Mouse (Mus musculus): ENCODE measurements around the gene Dgkg. TPM values are rescaled to one million over a fixed set of nuclear protein-coding genes. Genes with fewer than 3 reads are reported as not detected.
A peak's percentile ranks its signal among the peaks of the same experiment; 100 is the strongest.

Dgkg gene
- total and polyA plus RNA-seq, 2 experiments from 2014 or later, result 12.0 to 15.8 TPM

GRCm38 (mm10) chr16:22548167-22549080 is 108.6 kb downstream of the Dgkg start:
- Histone ChIP-seq H3K4me1 (ENCODE audit: insufficient read depth) (peaks cover 24% of the 10 kb centered on the region), H3K9me3 (ENCODE audit: low read length) (no peaks in the 10 kb centered on the region), H3K36me3 (ENCODE audit: insufficient read depth) (no peaks in the 10 kb centered on the region), H3K4me3 (ENCODE audit: low read depth, low read length) (peak overlapping the region; percentile 38), H3K27ac (ENCODE audit: low read depth, low read length) (peak overlapping the region; percentile 58; the same call in 1 of the 2 replicates), H3K27me3 (ENCODE audit: insufficient read depth, low read length) (no peaks in the 10 kb centered on the region; the same call in 1 of the 2 replicates), H3K9ac (peak overlapping the region; percentile 44), H3K4me2 (ENCODE audit: low read depth) (peak overlapping the region; percentile 62)
- ATAC-seq (peak; percentile 88), DNase-seq (peak; percentile 93)
- TF ChIP-seq CTCF (IDR thresholded peaks at IDR 0.05; ENCODE audit: low read depth), result peak; percentile 84
- WGBS, result 6% methylated on average over 26 of the region's 26 CpGs

- Histone ChIP-seq H3K27ac (ENCODE audit: low read depth, low read length) (no peak overlapping the region), H3K4me1 (ENCODE audit: insufficient read depth) (peaks cover 24% of the 10 kb centered on the region), H3K9me3 (ENCODE audit: low read length) (no peaks in the 10 kb centered on the region), H3K9ac (0 out of 2 replicates have a peak overlapping the region, but pooled peaks have one; percentile 44), H3K36me3 (ENCODE audit: insufficient read depth) (no peaks in the 10 kb centered on the region), H3K27me3 (ENCODE audit: insufficient read depth, low read length) (no peaks in the 10 kb centered on the region; the same call in 1 of the 2 replicates), H3K4me2 (ENCODE audit: low read depth) (peak overlapping the region; percentile 62), H3K4me3 (ENCODE audit: low read depth, low read length) (peak overlapping the region; percentile 38)
- ATAC-seq (no peak), DNase-seq (no peak)
- 60% methylated on average over 10 of the region's 10 CpGs for WGBS
- no peak for TF ChIP-seq CTCF (IDR thresholded peaks at IDR 0.05; ENCODE audit: low read depth)
These were observed 109.3 kb downstream of the Dgkg start for GRCm38 (mm10) chr16:22547741-22548140.

- WGBS, result 69% methylated on average over 8 of the region's 8 CpGs
- TF ChIP-seq CTCF (IDR thresholded peaks at IDR 0.05; ENCODE audit: low read depth), result no peak
- no peak overlapping the region for H3K4me3 ChIP-seq (ENCODE audit: low read depth, low read length)
- ATAC-seq (no peak), DNase-seq (peak; percentile 35)
- peaks cover 24% of the 10 kb centered on the region for H3K4me1 ChIP-seq (ENCODE audit: insufficient read depth)
- no peak overlapping the region for H3K9ac ChIP-seq
- no peaks in the 10 kb centered on the region for H3K36me3 ChIP-seq (ENCODE audit: insufficient read depth)
- no peaks in the 10 kb centered on the region for H3K9me3 ChIP-seq (ENCODE audit: low read length)
- H3K4me2 ChIP-seq (ENCODE audit: low read depth), result no peak overlapping the region
- H3K27me3 ChIP-seq (ENCODE audit: insufficient read depth, low read length), result no peaks in the 10 kb centered on the region; the same call in 1 of the 2 replicates
- peak overlapping the region; percentile 80 for H3K27ac ChIP-seq (ENCODE audit: low read depth, low read length)
These were observed 111.2 kb downstream of the Dgkg start for GRCm38 (mm10) chr16:22545799-22546198.

GRCm38 (mm10) chr16:22545016-22545561 is 111.9 kb downstream of the Dgkg start:
- H3K36me3 ChIP-seq (ENCODE audit: insufficient read depth), result no peaks in the 10 kb centered on the region
- H3K27ac ChIP-seq (ENCODE audit: low read depth, low read length), result peak overlapping the region; percentile 80
- no peak overlapping the region for H3K4me3 ChIP-seq (ENCODE audit: low read depth, low read length)
- H3K4me1 ChIP-seq (ENCODE audit: insufficient read depth), result peaks cover 24% of the 10 kb centered on the region
- 8% methylated on average over 3 of the region's 3 CpGs for WGBS
- H3K9ac ChIP-seq, result no peak overlapping the region
- no peaks in the 10 kb centered on the region for H3K9me3 ChIP-seq (ENCODE audit: low read length)
- DNase-seq (peak; percentile 83), ATAC-seq (peak; percentile 64; the same call in 1 of the 2 replicates)
- no peak overlapping the region for H3K4me2 ChIP-seq (ENCODE audit: low read depth)
- TF ChIP-seq CTCF (IDR thresholded peaks at IDR 0.05; ENCODE audit: low read depth), result no peak
- no peaks in the 10 kb centered on the region; the same call in 1 of the 2 replicates for H3K27me3 ChIP-seq (ENCODE audit: insufficient read depth, low read length)

- ATAC-seq (no peak), DNase-seq (no peak)
- H3K9me3 ChIP-seq (ENCODE audit: low read length), result no peaks in the 10 kb centered on the region
- H3K4me3 ChIP-seq (ENCODE audit: low read depth, low read length), result no peak overlapping the region
- peaks cover 20% of the 10 kb centered on the region for H3K4me1 ChIP-seq (ENCODE audit: insufficient read depth)
- no peaks in the 10 kb centered on the region for H3K36me3 ChIP-seq (ENCODE audit: insufficient read depth)
- H3K9ac ChIP-seq, result no peak overlapping the region
- TF ChIP-seq CTCF (IDR thresholded peaks at IDR 0.05; ENCODE audit: low read depth), result no peak
- WGBS, result 79% methylated on average over 6 of the region's 6 CpGs
- no peak overlapping the region for H3K27ac ChIP-seq (ENCODE audit: low read depth, low read length)
- H3K27me3 ChIP-seq (ENCODE audit: insufficient read depth, low read length), result no peaks in the 10 kb centered on the region
- H3K4me2 ChIP-seq (ENCODE audit: low read depth), result no peak overlapping the region
These were observed 114.3 kb downstream of the Dgkg start for GRCm38 (mm10) chr16:22542691-22543141.

GRCm38 (mm10) chr16:22539275-22539674 is 117.7 kb downstream of the Dgkg start:
- DNase-seq, result no peak
- Histone ChIP-seq H3K9me3 (ENCODE audit: low read length) (no peaks in the 10 kb centered on the region), H3K36me3 (ENCODE audit: insufficient read depth) (no peaks in the 10 kb centered on the region), H3K4me1 (ENCODE audit: insufficient read depth) (no peaks in the 10 kb centered on the region), H3K9ac (no peak overlapping the region), H3K4me3 (ENCODE audit: low read depth, low read length) (no peak overlapping the region), H3K4me2 (ENCODE audit: low read depth) (no peak overlapping the region), H3K27ac (ENCODE audit: low read depth, low read length) (no peak overlapping the region), H3K27me3 (ENCODE audit: insufficient read depth, low read length) (no peaks in the 10 kb centered on the region)
- ATAC-seq, result no peak
- no peak for TF ChIP-seq CTCF (IDR thresholded peaks at IDR 0.05; ENCODE audit: low read depth)
- WGBS, result 72% methylated on average over 6 of the region's 6 CpGs
